Mouse (Mus musculus) gastrocnemius, adult 8-10 months (tissue): ENCODE data around the gene Srek1. TPM values are rescaled to one million over a fixed set of nuclear protein-coding genes. Genes with fewer than 3 reads are reported as not detected.
A peak's percentile ranks its signal among the peaks of the same experiment; 100 is the strongest.

Experiments used
- DNase-seq, 2 experiments: peaks; one replicate each; pipeline ENCODE4 v3.0.0; 2022; ENCODE audit warnings: low spot score in 2 of 2
- total RNA-seq, 4 experiments: library from RNA; stranded (reverse); gene quantifications; 2 replicates each; pipeline ENCODE4 v1.2.4; 2022

Srek1 gene
- 10 to 100 TPM; 12.9 to 17.8 (median 17.3) TPM for total RNA-seq

DNA sequence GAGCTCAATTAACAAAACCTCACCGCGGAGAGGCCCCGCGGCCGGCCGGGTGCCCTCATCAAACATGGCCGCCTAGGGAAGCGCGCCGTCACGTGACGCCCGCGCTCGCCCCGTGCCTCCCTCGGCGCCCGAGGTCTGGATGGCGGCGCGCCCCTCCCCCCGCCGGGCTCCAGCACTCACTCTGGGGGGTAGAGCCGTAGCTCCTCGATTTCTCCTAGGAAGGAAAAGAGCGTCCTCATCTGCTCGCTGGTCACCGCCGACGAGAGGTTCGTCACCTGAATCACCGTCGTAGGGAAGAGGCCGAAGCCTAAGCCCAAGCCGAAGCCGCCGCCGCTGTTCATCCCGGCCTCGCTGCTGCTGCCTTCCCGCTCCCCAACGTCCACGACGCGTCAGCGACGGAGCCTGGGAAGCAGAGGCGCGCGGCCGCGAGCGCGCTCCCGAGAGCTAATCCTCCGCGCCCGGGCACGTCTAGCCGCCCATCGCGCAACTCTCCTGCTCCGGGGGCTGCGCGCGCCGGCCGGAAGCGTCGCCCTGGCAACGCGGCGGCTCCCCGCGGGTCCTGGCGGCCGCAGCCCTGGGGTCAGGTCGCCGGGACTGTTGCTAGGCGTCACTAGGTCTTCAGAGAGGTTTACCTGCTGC is at the start of gene Srek1:
Gene Srek1 (minus strand): TSS at position 490 of the 639 bp plus-strand sequence.
- peak; percentile 87 to 89 for DNase-seq

DNA sequence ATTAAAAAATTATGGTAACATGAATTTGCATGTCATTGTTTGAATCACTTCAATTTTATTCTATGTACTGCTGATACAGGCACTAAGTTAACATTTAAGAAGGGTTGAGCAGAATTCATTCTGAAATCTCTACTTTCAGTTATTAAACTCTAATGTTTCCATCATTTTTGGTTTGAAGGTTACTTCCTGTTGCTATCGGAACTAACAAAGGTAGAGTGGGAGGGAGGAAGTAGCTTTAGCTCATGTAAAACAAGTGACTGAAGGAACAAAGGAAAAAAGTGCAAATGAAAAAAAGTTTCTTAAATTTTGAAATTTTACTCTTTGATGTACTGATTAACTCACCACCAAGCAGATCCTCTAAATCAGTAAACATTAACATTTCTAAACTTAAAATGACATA is 47.9 kb upstream of the Srek1 start:
- no peak for DNase-seq

DNA sequence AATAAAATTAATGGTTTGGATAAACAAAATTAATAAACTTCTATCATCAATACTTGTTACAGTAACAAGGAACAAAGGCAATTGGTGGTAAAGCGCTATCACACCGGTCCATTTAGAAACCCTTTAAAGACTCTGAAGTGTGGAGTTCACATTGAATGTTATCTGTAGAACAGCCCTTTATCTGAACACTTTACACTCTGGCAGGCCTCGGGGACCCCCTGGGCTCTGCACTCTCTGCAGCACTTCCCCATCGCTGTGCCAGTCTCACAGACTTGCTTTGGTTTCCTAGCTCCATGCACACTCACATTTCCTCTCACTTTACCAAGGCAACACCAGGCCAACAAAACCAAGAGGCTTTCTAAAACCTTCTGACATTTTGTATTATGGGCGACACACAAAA is 45.0 kb upstream of the Srek1 start:
- no peak for DNase-seq

DNA sequence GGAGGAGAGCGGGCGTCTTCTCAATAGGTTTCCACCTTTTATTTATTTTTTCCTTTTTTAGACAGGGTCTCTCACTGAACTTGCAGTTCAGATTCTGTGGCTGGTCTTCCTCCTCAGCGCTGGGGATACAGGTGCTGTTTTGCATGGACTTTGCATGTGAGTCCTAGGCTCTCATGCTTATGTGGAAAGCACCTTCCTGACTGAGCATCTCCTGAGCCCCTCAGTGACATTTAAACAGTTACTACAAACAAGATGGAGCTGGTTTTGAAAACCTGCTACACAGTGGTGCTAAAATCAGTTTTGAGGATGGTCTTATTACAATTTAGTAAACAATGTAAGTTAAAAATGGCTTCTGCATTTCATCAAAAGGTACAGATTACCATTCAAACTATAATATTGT is 43.5 kb upstream of the Srek1 start:
- DNase-seq, result no peak

- no peak for DNase-seq
Measured at GRCm38 (mm10) chr13:103807464-103807863, 33.1 kb upstream of the Srek1 start.

GRCm38 (mm10) chr13:103806210-103806851 is 31.9 kb upstream of the Srek1 start:
- DNase-seq, result peak; percentile 6 to 37

DNA sequence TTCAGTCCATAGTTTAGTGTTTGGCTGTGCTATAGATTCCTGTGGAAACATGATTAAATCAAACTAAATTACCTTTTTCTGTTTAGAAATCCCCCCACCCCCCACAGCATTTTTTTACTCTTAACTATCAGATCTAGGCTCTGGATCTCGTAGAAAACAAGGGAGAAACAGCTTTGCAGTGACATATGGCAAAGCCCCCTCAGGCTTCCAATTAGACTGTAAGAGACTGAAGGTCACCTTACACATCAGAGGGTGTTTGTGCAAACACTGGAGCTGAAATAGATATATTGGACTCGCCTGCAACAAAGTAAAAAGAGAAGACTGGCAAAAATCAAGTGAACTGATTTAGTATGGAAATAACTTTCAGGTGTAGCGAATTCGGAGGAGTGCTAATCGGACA is 29.3 kb upstream of the Srek1 start:
- no peak for DNase-seq

- no peak for DNase-seq
Measured at GRCm38 (mm10) chr13:103801021-103801420, 26.6 kb upstream of the Srek1 start.

DNA sequence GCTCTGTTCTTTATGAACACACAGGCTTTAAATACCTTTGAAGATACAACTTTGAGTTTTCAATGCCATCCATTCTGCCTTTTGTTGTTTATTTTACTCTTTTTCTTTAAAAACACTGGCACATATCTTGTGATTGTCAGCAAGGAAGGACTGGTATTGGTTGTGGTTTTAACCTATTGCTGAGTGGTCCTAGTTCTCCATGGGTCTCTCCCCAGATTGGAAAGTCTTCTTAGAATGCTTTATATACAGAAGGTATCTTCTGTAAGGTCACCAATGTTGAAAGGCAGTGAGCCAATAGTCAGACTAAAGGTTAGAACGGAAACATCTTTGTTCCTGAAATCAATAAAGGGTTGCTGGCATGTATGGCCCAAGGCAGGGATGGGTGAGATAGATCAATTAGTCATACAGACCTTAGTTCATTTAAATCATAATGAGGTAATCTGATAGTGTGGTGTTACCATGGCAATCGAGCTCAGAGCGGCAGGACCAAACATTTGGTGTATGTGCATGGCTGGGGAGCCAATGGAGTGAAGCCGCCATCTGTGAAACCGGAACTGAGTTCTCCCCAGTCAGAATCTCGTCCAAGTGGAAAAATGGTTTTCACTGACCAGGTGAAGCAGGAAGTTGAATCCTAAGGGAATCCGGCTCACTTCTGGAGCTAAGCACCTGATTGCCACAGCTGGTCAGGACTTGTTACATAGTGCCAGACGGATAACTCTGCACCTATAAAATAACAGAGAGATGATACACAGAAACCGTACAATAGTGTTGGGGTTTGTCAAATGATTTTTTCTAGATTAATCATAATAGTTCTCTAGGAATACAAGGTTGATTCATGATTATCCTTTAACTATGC is 20.5 kb upstream of the Srek1 start:
- DNase-seq, result no peak

DNA sequence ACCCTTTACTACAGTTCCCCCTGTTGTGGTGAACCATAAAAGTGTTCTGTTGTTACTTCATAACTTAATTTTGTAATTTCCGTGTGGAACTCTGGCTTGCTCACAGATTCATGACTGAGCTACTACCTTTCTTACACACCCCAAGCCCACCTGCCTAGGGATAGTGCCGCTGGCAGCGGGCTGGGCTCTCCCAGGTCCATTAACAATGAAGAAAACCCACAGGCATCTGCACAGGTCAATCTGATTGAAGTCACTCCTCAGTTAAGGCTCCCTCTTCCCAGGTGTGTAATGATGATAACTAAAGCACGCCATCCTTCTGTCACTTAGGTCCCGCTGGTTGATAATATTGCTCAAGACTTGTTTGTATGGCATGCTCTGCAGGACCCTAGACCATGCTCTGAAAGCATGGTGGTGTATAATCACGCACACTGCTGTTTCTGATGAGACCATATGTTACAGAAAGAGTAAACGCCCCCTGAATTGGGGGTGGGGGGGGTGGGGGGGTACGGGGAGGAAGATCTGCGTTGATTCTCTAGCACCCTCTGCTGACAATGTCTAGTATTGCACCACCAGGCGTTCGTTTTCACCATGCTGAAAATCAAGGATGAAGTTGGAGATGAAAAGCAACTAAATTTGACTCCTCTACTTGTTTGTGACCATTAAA is 5.6 kb upstream of the Srek1 start:
- DNase-seq, result no peak

- no peak for DNase-seq
Measured at GRCm38 (mm10) chr13:103777126-103777525, 2.7 kb upstream of the Srek1 start.

DNA sequence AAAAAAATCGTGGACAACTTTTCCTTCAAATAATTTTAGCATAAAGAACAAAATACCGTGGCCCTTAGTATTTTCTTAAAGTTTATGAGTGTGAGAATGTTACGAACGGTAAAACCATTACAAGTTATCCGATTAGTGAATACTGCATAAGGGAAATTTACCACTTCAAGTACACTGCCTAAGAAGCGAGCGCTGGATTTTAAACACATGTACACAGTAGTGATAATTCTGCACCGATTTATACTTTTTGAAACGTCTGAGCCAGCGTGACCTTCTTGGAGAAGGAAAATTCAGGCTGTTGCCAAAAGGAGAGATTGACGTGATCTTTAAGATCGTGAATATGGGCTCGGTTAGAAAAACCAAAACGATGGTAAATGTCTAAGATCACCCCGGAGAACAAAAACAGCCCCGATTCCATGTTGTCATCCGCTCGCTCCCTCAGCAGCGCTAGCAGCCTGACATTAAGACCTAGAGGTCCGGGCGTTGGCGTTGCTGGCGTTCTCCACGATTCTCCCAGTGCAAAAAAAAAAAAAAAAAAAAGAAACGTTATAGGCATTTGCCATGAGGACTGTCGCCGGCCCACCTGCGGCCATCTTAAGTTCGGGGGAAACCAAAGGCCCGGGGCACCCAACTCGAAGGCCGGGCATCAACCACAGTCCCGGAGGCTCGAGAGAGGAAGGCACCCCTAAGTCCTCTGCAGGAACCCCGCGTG is 845 bp downstream of the Srek1 start:
- DNase-seq, result no peak

- DNase-seq, result no peak
Measured at GRCm38 (mm10) chr13:103772917-103773316, 1.5 kb downstream of the Srek1 start.

DNA sequence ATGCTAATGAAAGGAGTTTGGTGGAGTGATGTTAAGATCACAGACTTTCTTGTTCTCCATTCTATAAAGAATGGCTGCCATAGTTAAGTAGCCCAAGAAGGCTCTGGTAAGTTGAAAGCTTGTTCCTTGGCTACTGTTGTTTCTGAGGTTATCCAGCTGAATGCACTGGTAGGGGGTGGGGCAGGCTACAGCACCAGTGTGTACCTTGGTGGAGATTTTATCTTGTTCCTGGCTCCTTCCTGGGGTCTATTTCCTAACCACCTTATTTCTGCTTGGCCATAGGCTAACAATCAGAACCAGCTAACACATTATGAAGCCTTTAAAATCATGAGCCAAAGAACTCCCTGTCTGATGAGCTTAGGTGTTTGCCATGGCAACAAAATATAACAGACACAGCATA is 3.6 kb downstream of the Srek1 start:
- no peak for DNase-seq

- no peak for DNase-seq
Measured at GRCm38 (mm10) chr13:103767935-103768334, 6.5 kb downstream of the Srek1 start.

DNA sequence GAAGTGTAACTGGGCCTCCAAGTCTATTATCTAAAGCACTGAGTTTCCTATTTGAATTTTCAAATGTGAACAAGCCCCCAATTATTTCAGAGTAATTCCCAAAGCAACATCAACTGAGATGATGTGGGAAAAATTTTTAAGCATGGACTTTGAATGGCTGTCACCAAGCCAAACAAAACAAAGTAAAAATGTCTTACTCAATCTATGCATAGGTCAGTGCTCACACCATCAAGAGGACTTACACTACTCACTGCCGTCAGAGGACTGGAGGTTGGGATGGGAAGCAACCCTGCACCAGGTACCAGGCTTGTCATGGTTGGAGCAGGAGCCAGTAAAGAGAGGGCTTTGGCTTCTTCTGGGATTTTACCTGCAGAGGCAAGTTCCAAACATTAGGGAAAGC is 10.8 kb downstream of the Srek1 start:
- DNase-seq, result no peak

DNA sequence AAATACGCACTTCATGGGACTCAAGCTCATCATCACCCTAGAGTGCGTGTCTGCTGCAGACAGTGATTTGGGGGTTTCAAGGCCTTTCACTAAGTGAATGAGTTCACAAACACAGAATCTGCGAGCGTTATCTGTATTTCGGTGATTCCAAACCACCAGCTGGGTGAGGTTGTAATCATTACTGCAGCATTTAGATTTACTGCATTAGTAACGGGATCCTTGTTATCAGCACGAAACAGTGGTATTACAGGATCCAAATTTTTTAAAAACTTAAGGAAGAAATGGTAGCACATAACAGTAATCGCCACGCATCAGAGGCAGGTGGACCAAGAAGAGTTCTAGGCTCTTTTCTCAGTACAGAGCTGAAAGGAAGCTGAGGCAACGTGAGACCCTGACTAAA is 12.4 kb downstream of the Srek1 start:
- DNase-seq, result no peak

DNA sequence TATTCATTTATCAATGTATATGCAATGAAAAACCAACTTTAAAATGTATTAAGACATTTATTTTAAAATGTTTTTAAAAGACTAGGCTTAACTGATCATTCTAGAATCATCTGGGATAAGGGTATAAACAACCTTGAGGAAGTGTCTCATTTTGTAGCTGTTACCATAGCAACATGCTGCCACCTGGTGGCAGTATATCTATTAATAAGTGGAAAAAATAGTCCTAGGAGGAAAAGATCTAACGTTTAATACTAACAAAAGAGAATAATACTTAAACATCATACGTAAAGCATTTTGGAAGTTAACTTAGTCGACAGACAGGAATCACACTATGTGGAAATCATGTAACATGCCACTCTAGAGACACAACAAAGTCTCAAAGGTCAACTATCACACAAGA is 23.0 kb downstream of the Srek1 start:
- DNase-seq, result no peak

- DNase-seq, result no peak
Measured at GRCm38 (mm10) chr13:103745688-103746087, 28.7 kb downstream of the Srek1 start.

GRCm38 (mm10) chr13:103745160-103745559 is 29.2 kb downstream of the Srek1 start:
- no peak for DNase-seq

GRCm38 (mm10) chr13:103735330-103736007 is 38.9 kb downstream of the Srek1 start:
- no peak for DNase-seq
